Mouse (Mus musculus) erythroblast, embryonic 14.5 days (primary cell): ENCODE measurements around the gene Myh9. TPM values are rescaled to one million over a fixed set of nuclear protein-coding genes. Genes with fewer than 3 reads are reported as not detected.

Experiments
- H3K27me3 ChIP-seq: 2 replicates; pipeline ENCODE4 v1.6.1; 2012; ENCODE audit warnings: inconsistent platforms; ENCODE audit not compliant: control insufficient read depth
- H3K36me3 ChIP-seq: 2 replicates; pipeline ENCODE4 v1.6.1; 2012; ENCODE audit warnings: mild to moderate bottlenecking, inconsistent platforms; ENCODE audit not compliant: control insufficient read depth
- H3K4me1 ChIP-seq: 2 replicates; pipeline ENCODE4 v1.6.1; 2012; ENCODE audit warnings: inconsistent platforms; ENCODE audit not compliant: control insufficient read depth
- H3K4me3 ChIP-seq: replicated peaks from 2 replicates; pipeline ENCODE3; 2012; ENCODE audit warnings: moderate library complexity, mild to moderate bottlenecking, inconsistent platforms
- H3K9me3 ChIP-seq: 2 replicates; pipeline ENCODE4 v1.6.1; 2012; ENCODE audit warnings: low read length, inconsistent platforms, mixed read lengths; ENCODE audit not compliant: control insufficient read depth
- GATA1 ChIP-seq: IDR thresholded peaks from 2 replicates; pipeline ENCODE4 v1.6.1; 2012; ENCODE audit warnings: low read length, inconsistent platforms, mixed read lengths
- TAL1 ChIP-seq: IDR thresholded peaks from 3 replicates; pipeline ENCODE4 v1.6.1; 2012; ENCODE audit warnings: low read length, inconsistent platforms, mixed read lengths
- polyA plus RNA-seq: library from polyadenylated mRNA; stranded (reverse); fragments of >175 nt; gene quantifications from 2 replicates; pipeline ENCODE4 v1.2.3, GENCODE M21; 2012

Myh9 gene
- polyA plus RNA-seq, 1 experiment = 10.4 TPM

GRCm38 (mm10) chr15:77833083-77833482, 8.9 kb downstream of the Myh9 start:
- TF ChIP-seq GATA1 (no peak), TAL1 (no peak)
- peaks cover 64% of the 10 kb centered on the region for H3K4me1 ChIP-seq
- no peaks in the 10 kb centered on the region for H3K9me3 ChIP-seq
- H3K36me3 ChIP-seq = peaks cover 78% of the 10 kb centered on the region
- H3K4me3 ChIP-seq = no peak overlapping the region
- H3K27me3 ChIP-seq = no peaks in the 10 kb centered on the region

GRCm38 (mm10) chr15:77832458-77832904, 9.5 kb downstream of the Myh9 start:
- TF ChIP-seq TAL1 (no peak), GATA1 (no peak)
- Histone ChIP-seq H3K4me3 (no peak overlapping the region), H3K9me3 (no peaks in the 10 kb centered on the region), H3K27me3 (no peaks in the 10 kb centered on the region), H3K36me3 (peaks cover 77% of the 10 kb centered on the region), H3K4me1 (peaks cover 62% of the 10 kb centered on the region)

GRCm38 (mm10) chr15:77831754-77832457, 10.1 kb downstream of the Myh9 start:
- TF ChIP-seq GATA1 (no peak), TAL1 (no peak)
- Histone ChIP-seq H3K9me3 (no peaks in the 10 kb centered on the region), H3K4me1 (peaks cover 56% of the 10 kb centered on the region), H3K27me3 (no peaks in the 10 kb centered on the region), H3K36me3 (peaks cover 77% of the 10 kb centered on the region), H3K4me3 (no peak overlapping the region)

DNA sequence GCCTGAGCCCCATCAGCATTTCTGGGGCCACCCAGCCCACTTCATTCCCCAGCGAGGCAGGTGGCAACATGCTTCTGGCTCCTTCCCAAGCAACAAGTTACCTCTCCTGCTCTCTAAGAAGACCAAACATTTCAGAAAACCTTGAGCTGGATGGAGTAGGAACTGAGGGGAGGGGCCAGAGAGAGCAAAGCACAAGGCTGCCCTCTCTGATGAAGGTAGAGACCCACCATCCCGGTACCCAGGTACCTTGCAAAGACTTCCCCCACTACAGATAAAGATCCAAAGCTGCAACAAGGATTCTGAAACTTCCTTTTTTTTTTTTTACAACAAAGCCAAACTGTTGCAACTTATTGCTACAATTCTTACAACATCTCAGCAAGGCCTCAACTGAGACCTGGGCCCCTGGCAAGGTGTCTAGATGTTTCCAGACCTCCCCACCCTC, 10.8 kb downstream of the Myh9 start:
- Histone ChIP-seq H3K36me3 (peaks cover 78% of the 10 kb centered on the region), H3K4me3 (no peak overlapping the region), H3K4me1 (peaks cover 49% of the 10 kb centered on the region)

DNA sequence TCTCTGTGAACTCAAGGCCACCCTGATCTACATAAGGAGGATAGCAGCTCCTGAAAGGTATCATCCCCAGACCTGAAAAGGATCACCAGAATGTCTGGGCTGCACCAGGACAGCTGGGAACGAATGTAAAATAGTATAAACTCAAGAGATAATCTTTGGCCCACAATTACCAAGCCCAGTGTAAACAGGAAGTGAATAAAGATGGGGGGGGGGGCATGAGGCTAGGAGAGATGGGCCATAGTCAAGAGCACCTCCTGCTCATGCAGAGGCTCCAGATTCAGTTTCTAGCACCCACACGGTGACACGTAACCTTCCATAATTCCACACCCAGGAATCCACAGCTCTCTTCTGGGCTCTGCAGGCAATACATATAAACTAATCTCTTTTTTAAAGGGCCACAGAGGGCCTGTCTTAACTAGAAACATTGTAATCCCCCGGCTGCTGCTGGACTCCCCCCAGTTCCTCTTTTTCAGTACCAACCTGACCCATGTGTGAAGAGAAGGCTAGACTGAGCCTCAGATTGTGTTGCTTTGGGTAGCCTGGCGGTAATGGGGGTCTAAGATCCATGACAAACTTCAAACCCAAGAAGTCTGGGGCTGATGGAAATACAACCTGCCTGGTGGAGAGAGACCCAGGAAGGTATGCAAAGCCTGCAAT, 11.4 kb downstream of the Myh9 start:
- Histone ChIP-seq H3K4me3 (no peak overlapping the region), H3K4me1 (peaks cover 46% of the 10 kb centered on the region), H3K9me3 (no peaks in the 10 kb centered on the region), H3K36me3 (peaks cover 78% of the 10 kb centered on the region), H3K27me3 (no peaks in the 10 kb centered on the region)
- TF ChIP-seq GATA1 (no peak), TAL1 (no peak)

More for the DNA sequence above, 10.8 kb downstream of the Myh9 start:
- Histone ChIP-seq H3K27me3 (no peaks in the 10 kb centered on the region), H3K9me3 (no peaks in the 10 kb centered on the region)
- TF ChIP-seq GATA1 (no peak), TAL1 (no peak)

GRCm38 (mm10) chr15:77829542-77829941, 12.4 kb downstream of the Myh9 start:
- no peak for TF ChIP-seq TAL1
- TF ChIP-seq GATA1 = no peak
- peaks cover 40% of the 10 kb centered on the region for H3K4me1 ChIP-seq
- H3K4me3 ChIP-seq = no peak overlapping the region
- no peaks in the 10 kb centered on the region for H3K9me3 ChIP-seq
- H3K27me3 ChIP-seq = no peaks in the 10 kb centered on the region
- H3K36me3 ChIP-seq = peaks cover 84% of the 10 kb centered on the region

- Histone ChIP-seq H3K4me1 (peaks cover 37% of the 10 kb centered on the region), H3K4me3 (no peak overlapping the region), H3K36me3 (peaks cover 81% of the 10 kb centered on the region), H3K27me3 (no peaks in the 10 kb centered on the region), H3K9me3 (no peaks in the 10 kb centered on the region)
- TF ChIP-seq GATA1 (no peak), TAL1 (no peak)
These were observed 13.1 kb downstream of the Myh9 start for GRCm38 (mm10) chr15:77828910-77829309.

- H3K9me3 ChIP-seq = no peaks in the 10 kb centered on the region
- H3K27me3 ChIP-seq = no peaks in the 10 kb centered on the region
- no peak overlapping the region for H3K4me3 ChIP-seq
- H3K4me1 ChIP-seq = peaks cover 37% of the 10 kb centered on the region
- peaks cover 80% of the 10 kb centered on the region for H3K36me3 ChIP-seq
- TF ChIP-seq GATA1 (no peak), TAL1 (no peak)
These were observed 13.7 kb downstream of the Myh9 start for GRCm38 (mm10) chr15:77828242-77828641.

DNA sequence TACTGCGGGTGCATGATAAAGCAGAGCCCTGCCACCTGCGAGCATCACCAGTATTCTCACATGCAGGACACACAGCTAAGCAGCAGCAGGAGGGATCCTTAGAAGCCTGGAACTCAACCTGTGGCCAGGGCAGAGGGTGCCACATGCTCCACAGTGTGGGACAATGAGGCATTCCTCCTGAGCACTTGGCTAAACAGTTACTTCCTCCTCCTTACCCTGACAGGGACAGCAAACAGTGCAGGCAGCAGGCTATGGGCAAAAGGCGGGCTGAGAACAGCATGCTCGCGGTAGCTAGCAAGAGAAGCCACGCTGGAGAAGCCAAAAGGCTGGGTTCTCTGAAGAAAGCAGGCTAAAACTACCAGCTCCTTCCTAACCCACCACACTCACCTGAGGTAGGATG, 14.2 kb downstream of the Myh9 start:
- Histone ChIP-seq H3K27me3 (no peaks in the 10 kb centered on the region), H3K36me3 (peaks cover 80% of the 10 kb centered on the region), H3K9me3 (no peaks in the 10 kb centered on the region), H3K4me1 (peaks cover 39% of the 10 kb centered on the region), H3K4me3 (no peak overlapping the region)
- no peak for TF ChIP-seq GATA1
- no peak for TF ChIP-seq TAL1
